Mouse (Mus musculus) liver, postnatal 0 days (tissue): ENCODE results near the gene Fam162a.
"Not testable (repeated sequence)": the region's sequence is repeated elsewhere in the genome, so short reads cannot be mapped to it uniquely, and the experiment has no call there.

Source experiments
- CTCF ChIP-seq: sonication (generic); IDR thresholded peaks from 2 replicates; pipeline ENCODE4 v1.5.1; 2016; ENCODE audit warnings: antibody characterized with exemption, low read depth
- EP300 ChIP-seq: IDR thresholded peaks from 2 replicates; pipeline ENCODE4 v1.6.1; 2016; ENCODE audit warnings: antibody characterized with exemption, low read depth, mild to moderate bottlenecking

DNA sequence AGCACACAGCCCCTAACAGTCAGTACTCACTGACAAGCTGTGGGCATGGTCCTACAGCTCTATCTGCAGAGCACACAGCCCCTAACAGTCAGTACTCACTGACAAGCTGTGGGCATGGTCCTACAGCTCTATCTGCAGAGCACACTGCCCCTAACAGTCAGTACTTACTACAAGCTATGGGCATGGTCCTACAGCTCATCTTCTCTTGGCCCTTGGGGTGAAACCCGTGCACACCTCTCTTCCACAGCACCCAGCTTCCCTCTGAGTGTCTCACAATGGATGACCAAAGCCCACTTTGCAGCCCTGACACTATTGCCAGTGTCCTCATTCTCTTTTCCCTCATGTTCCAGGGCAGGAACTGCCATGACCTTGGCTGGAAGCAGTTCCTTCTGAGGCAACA, 8.9 kb downstream of the Fam162a start:
- TF ChIP-seq EP300, CTCF: not testable (repeated sequence)
